Mouse (Mus musculus): Measurements from ENCODE around the gene Dok3. TPM values are rescaled to one million over a fixed set of nuclear protein-coding genes. Genes with fewer than 3 reads are reported as not detected.
A peak's percentile ranks its signal among the peaks of the same experiment; 100 is the strongest.

The Dok3 gene
- polyA plus RNA-seq, 1 experiment from 2014 or later: 20.2 TPM

DNA sequence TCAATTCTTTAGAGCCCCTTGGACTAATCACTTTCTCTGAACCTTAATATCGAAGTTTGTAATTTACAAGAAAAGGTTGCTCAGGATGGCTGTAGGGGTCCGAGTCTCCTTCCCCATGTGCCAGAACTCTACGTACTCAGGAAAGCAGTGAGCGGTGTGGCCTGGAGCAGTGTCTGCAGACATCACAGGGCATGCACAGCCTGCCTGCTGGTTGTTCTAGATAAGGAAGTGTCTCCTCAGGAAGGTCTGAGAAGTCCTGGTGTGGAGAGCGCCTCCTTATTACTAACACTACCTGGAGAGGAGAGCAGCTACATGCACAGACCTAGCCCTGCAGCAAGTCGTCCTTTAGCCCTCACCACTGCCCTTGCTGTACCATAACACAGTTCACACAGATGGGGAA lies 15.7 kb upstream of the Dok3 start:
- TF ChIP-seq CTCF (IDR thresholded peaks at IDR 0.05; ENCODE audit: low read depth) (no peak), EP300 (IDR thresholded peaks at IDR 0.05; ENCODE audit: low read depth) (no peak)
- no peak overlapping the region for H3K4me3 ChIP-seq (ENCODE audit: low read depth, low read length)
- 63% methylated on average over 6 of the region's 6 CpGs for whole genome bisulfite sequencing (ENCODE audit: insufficient replicate concordance)
- no peaks in the 10 kb centered on the region for H3K9me3 ChIP-seq (ENCODE audit: low read length)
- DNase-seq: no peak
- ATAC-seq: peak; percentile 85
- H3K9ac ChIP-seq (replicated peaks): no peak overlapping the region
- no peaks in the 10 kb centered on the region for H3K27me3 ChIP-seq (ENCODE audit: insufficient read depth, low read length)
- peaks cover 62% of the 10 kb centered on the region for H3K36me3 ChIP-seq (replicated peaks; ENCODE audit: insufficient read depth, low read length)
- H3K27ac ChIP-seq (ENCODE audit: low read depth): no peak overlapping the region
- H3K4me2 ChIP-seq (ENCODE audit: low read depth, low read length): no peak overlapping the region
- H3K4me1 ChIP-seq (ENCODE audit: insufficient read depth): no peaks in the 10 kb centered on the region

DNA sequence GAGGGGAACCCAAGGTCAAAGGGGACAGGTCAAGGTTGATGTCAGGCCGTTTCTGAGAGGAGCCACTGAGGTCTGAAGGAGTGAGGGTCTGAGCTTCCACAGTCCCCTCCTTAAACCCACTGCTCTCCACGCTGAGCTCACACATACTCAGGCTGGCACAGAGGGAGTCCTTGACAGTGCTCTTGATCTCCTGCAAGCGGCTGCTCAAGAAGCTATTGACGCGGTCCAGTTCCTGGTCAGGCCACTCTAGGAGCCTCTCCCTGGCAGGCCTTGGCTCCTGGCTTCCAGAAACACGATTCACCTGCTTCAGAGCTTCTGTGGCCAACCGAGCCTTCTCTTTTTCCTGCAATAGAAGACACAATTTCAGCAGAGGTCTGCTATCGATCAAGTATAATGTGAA lies 14.4 kb upstream of the Dok3 start:
- Histone ChIP-seq H3K36me3 (replicated peaks; ENCODE audit: insufficient read depth, low read length) (peaks cover 63% of the 10 kb centered on the region), H3K27ac (ENCODE audit: low read depth) (no peak overlapping the region), H3K9ac (replicated peaks) (no peak overlapping the region), H3K9me3 (ENCODE audit: low read length) (no peaks in the 10 kb centered on the region), H3K27me3 (ENCODE audit: insufficient read depth, low read length) (no peaks in the 10 kb centered on the region), H3K4me3 (ENCODE audit: low read depth, low read length) (no peak overlapping the region), H3K4me2 (ENCODE audit: low read depth, low read length) (no peak overlapping the region), H3K4me1 (ENCODE audit: insufficient read depth) (no peaks in the 10 kb centered on the region)
- DNase-seq: no peak
- ATAC-seq: no peak
- no peak for TF ChIP-seq CTCF (IDR thresholded peaks at IDR 0.05; ENCODE audit: low read depth)
- no peak for TF ChIP-seq EP300 (IDR thresholded peaks at IDR 0.05; ENCODE audit: low read depth)
- WGBS (ENCODE audit: insufficient replicate concordance): 80% methylated on average over 8 of the region's 8 CpGs

DNA sequence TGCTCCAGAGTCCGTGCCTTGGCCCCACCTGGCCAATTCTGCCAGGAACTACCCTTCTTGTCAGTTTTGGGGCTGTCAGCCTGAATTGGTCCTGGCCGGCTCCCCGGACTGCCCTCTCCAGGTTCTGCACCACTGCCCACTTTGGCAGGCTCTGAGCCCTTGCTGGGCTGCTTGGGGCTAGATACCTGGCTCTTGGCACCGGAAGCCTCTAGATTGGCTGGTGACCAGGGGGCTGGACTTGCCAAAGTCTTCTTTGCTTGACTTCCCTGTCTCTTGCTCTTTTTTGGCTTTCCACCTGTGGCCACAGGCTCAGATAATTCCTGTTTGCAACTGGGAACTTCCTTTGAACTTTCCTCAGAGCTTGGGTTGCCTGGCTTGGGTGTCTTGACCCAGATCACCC lies 13.8 kb upstream of the Dok3 start:
- peaks cover 67% of the 10 kb centered on the region for H3K36me3 ChIP-seq (replicated peaks; ENCODE audit: insufficient read depth, low read length)
- 95% methylated on average over 4 of the region's 4 CpGs for WGBS (ENCODE audit: insufficient replicate concordance)
- no peaks in the 10 kb centered on the region for H3K9me3 ChIP-seq (ENCODE audit: low read length)
- no peak for ATAC-seq
- no peak overlapping the region for H3K4me3 ChIP-seq (ENCODE audit: low read depth, low read length)
- no peak for DNase-seq
- no peak overlapping the region for H3K27ac ChIP-seq (ENCODE audit: low read depth)
- no peak overlapping the region for H3K9ac ChIP-seq (replicated peaks)
- no peaks in the 10 kb centered on the region for H3K4me1 ChIP-seq (ENCODE audit: insufficient read depth)
- H3K27me3 ChIP-seq (ENCODE audit: insufficient read depth, low read length): no peaks in the 10 kb centered on the region
- no peak overlapping the region for H3K4me2 ChIP-seq (ENCODE audit: low read depth, low read length)
- no peak for TF ChIP-seq CTCF (IDR thresholded peaks at IDR 0.05; ENCODE audit: low read depth)
- no peak for TF ChIP-seq EP300 (IDR thresholded peaks at IDR 0.05; ENCODE audit: low read depth)

DNA sequence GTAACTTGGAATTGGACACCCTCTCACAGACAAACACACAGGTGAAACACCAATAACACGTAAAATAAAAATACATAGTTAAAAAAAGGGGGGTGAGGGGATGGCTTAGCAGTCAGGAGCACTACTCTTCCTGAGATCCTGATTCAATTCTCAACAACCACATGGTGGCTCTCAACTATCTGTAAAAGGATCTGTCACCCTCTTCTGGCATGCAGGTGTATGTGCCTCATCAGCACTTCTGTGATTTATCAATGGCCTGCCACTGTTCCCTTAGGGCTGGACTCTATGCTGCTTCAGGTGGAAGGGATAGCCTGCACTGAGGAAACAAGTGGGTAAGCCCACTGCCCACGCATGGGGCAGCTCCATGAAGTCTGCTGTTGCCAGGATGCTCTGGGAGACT lies 11.8 kb upstream of the Dok3 start:
- TF ChIP-seq EP300 (IDR thresholded peaks at IDR 0.05; ENCODE audit: low read depth) (no peak), CTCF (IDR thresholded peaks at IDR 0.05; ENCODE audit: low read depth) (peak; percentile 26; the same call in 1 of the 2 replicates)
- ATAC-seq: no peak
- 81% methylated on average over 2 of the region's 2 CpGs for WGBS (ENCODE audit: insufficient replicate concordance)

DNA sequence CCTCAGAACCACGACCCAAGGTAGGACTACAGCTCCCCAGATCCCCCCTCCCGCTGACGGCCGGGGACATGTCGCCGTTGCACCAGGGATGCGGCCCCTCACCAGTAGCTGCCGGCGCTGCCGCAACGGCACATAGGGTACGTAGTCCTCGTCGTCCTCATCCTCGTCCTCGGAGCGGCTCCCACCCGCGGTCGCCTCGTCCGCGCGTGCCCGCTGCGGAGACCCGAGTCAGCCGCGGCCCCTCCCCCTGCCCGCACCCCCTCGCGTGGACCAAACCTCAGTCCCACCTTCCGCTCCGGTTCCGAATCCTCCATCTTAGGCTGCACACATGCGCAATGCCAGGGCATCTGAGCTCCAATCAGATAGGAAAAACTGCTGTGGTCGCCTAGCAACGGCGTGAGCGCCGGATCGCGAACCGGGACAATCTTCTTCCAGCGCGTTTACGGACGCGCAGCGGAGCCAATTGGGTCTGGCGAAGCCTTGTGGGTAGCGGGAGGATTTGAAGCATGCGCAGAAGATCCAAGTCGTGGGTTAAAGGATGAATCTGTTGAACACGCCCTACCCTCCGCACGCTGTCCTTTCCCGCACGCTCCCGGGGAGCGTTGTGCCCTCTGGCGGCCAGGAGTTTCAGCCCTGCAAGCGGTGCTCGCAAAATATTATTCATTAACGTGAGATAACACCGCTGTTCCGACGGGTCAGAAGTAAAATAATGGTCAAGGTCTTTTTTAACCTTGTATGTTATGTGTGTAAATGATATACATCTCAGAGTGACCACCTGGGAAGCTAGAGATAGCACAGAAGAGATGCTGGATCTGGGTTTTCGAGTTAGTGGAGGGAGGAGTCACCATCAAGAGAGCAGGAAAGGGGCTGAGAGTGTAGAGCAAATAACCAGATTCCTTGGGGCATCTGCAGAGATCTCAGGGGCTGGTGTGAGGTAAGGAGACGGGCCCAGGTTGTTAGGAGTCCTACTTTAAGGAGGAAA lies 7.4 kb upstream of the Dok3 start, which contains the start of gene Ddx41:
TSS of gene Ddx41 (minus strand) at position 465 of the 982 bp plus-strand sequence.
- H3K4me3 ChIP-seq (ENCODE audit: low read depth, low read length): peak within 1 kb of the TSS; percentile 97
- no peaks in the 10 kb centered on the region for H3K9me3 ChIP-seq (ENCODE audit: low read length)
- peak; percentile 98 for TF ChIP-seq CTCF (IDR thresholded peaks at IDR 0.05; ENCODE audit: low read depth)
- TF ChIP-seq EP300 (IDR thresholded peaks at IDR 0.05; ENCODE audit: low read depth): peak; percentile 73
- peak within 1 kb of the TSS; percentile 82 for H3K9ac ChIP-seq (replicated peaks)
- H3K27ac ChIP-seq (ENCODE audit: low read depth): peak within 1 kb of the TSS; percentile 44; the same call in 1 of the 2 replicates
- H3K4me1 ChIP-seq (ENCODE audit: insufficient read depth): peaks cover 15% of the 10 kb centered on the region
- under 1% methylated on average over 70 of the region's 70 CpGs for WGBS (ENCODE audit: insufficient replicate concordance)
- ATAC-seq (peak; percentile 99), DNase-seq (peak; percentile 98)
- peak within 1 kb of the TSS; percentile 90 for H3K4me2 ChIP-seq (ENCODE audit: low read depth, low read length)
- H3K36me3 ChIP-seq (replicated peaks; ENCODE audit: insufficient read depth, low read length): peaks cover 50% of the 10 kb centered on the region
- H3K27me3 ChIP-seq (ENCODE audit: insufficient read depth, low read length): no peaks in the 10 kb centered on the region

More for the DNA sequence above, 11.8 kb upstream of the Dok3 start:
- Histone ChIP-seq H3K4me3 (ENCODE audit: low read depth, low read length) (no peak overlapping the region), H3K27ac (ENCODE audit: low read depth) (no peak overlapping the region), H3K4me1 (ENCODE audit: insufficient read depth) (peaks cover 5% of the 10 kb centered on the region; the same call in 1 of the 2 replicates), H3K36me3 (replicated peaks; ENCODE audit: insufficient read depth, low read length) (peaks cover 57% of the 10 kb centered on the region), H3K9me3 (ENCODE audit: low read length) (no peaks in the 10 kb centered on the region), H3K9ac (replicated peaks) (no peak overlapping the region), H3K27me3 (ENCODE audit: insufficient read depth, low read length) (no peaks in the 10 kb centered on the region), H3K4me2 (ENCODE audit: low read depth, low read length) (no peak overlapping the region)
- DNase-seq: no peak

DNA sequence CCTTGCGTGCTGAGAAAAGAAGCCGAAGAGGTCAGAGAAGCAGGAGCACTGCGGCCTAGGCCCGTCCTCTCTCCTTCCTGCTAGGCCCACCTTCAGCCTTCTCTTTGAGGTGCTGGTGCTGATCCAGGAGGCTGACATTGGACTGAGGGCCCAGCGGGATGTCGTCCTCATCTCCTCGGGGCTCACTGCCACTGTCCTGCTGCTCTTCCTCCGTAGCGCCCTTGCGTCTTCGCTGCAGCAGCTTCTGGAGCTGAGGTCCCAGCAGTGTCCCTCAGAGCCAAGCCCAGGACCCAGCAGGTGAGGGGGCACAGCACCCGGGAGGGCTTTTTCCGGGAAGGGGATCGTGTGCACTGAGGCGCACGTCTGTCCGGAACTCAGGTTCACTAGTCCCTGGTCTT lies 6.7 kb upstream of the Dok3 start:
- Histone ChIP-seq H3K4me1 (ENCODE audit: insufficient read depth) (peaks cover 15% of the 10 kb centered on the region), H3K27ac (ENCODE audit: low read depth) (peak overlapping the region; percentile 44; the same call in 1 of the 2 replicates), H3K4me3 (ENCODE audit: low read depth, low read length) (peak overlapping the region; percentile 97), H3K9me3 (ENCODE audit: low read length) (no peaks in the 10 kb centered on the region), H3K27me3 (ENCODE audit: insufficient read depth, low read length) (no peaks in the 10 kb centered on the region), H3K4me2 (ENCODE audit: low read depth, low read length) (peak overlapping the region; percentile 90), H3K9ac (replicated peaks) (peak overlapping the region; percentile 82), H3K36me3 (replicated peaks; ENCODE audit: insufficient read depth, low read length) (peaks cover 47% of the 10 kb centered on the region)
- no peak for DNase-seq
- no peak for ATAC-seq
- no peak for TF ChIP-seq EP300 (IDR thresholded peaks at IDR 0.05; ENCODE audit: low read depth)
- no peak for TF ChIP-seq CTCF (IDR thresholded peaks at IDR 0.05; ENCODE audit: low read depth)
- WGBS (ENCODE audit: insufficient replicate concordance): 18% methylated on average over 17 of the region's 17 CpGs

Measured in liver, postnatal 0 days (tissue).